Mouse (Mus musculus) myocyte (in vitro differentiated cells): Measurements from ENCODE around the gene Rnf126. TPM values are rescaled to one million over a fixed set of nuclear protein-coding genes. Genes with fewer than 3 reads are reported as not detected.
A peak's percentile ranks its signal among the peaks of the same experiment; 100 is the strongest.

ENCODE experiments used
- H3K27me3 ChIP-seq: one replicate; pipeline ENCODE4 v1.6.1; 2011; ENCODE audit not compliant: control insufficient read depth, insufficient read depth, insufficient read length
- H3K36me3 ChIP-seq: one replicate; pipeline ENCODE4 v1.6.1; 2011; ENCODE audit not compliant: control insufficient read depth, insufficient read depth
- H3K4me2 ChIP-seq: one replicate; pipeline ENCODE4 v1.6.1; 2011; ENCODE audit warnings: low read depth, control low read depth
- H3K4me3 ChIP-seq: one replicate; pipeline ENCODE4 v1.5.1; 2011; ENCODE audit warnings: mild to moderate bottlenecking, control low read depth, moderate library complexity
- H3K79me2 ChIP-seq: one replicate; pipeline ENCODE4 v1.6.1; 2011; ENCODE audit not compliant: control insufficient read depth, insufficient read depth
- H3ac ChIP-seq: one replicate; pipeline ENCODE4 v1.6.1; 2011; ENCODE audit not compliant: control insufficient read depth, insufficient read length
- CEBPB ChIP-seq: IDR thresholded peaks from 2 replicates; pipeline ENCODE4 v1.6.1; 2011; ENCODE audit warnings: mild to moderate bottlenecking, moderate library complexity; ENCODE audit not compliant: poor library complexity, insufficient read depth, severe bottlenecking
- E2F4 ChIP-seq: IDR thresholded peaks from one replicate; pipeline ENCODE4 v1.6.1; 2011; ENCODE audit warnings: mild to moderate bottlenecking, control low read depth, moderate library complexity; ENCODE audit not compliant: insufficient read depth
- MAX ChIP-seq: IDR thresholded peaks from one replicate; pipeline ENCODE4 v1.6.1; 2011; ENCODE audit warnings: low read depth, mild to moderate bottlenecking, control low read depth
- MYOD1 ChIP-seq, 3 experiments: IDR thresholded peaks; one replicate each; pipeline ENCODE4 v1.6.1; 2011; ENCODE audit warnings: control low read depth in 2 of 3, low read depth in 2 of 3, mild to moderate bottlenecking in 2 of 3, moderate library complexity in 1 of 3; ENCODE audit not compliant: insufficient read length in 2 of 3, control insufficient read depth in 1 of 3
- MYOG ChIP-seq, 3 experiments: IDR thresholded peaks; one replicate each; pipeline ENCODE4 v1.6.1; 2011; ENCODE audit warnings: control low read depth in 2 of 3, low read depth in 2 of 3, mild to moderate bottlenecking in 2 of 3; ENCODE audit not compliant: insufficient read length in 2 of 3, control insufficient read depth in 1 of 3, insufficient read depth in 1 of 3
- POLR2A ChIP-seq: IDR thresholded peaks from one replicate; pipeline ENCODE4 v1.6.1; 2011; ENCODE audit warnings: low read depth, mild to moderate bottlenecking, control low read depth, moderate library complexity; ENCODE audit not compliant: insufficient read length
- POLR2AphosphoS2 ChIP-seq: IDR thresholded peaks from one replicate; pipeline ENCODE4 v1.6.1; 2011; ENCODE audit warnings: low read depth, control low read depth; ENCODE audit not compliant: insufficient read length
- REST ChIP-seq: IDR thresholded peaks from one replicate; pipeline ENCODE4 v1.6.1; 2011; ENCODE audit warnings: mild to moderate bottlenecking, control low read depth, moderate library complexity; ENCODE audit not compliant: insufficient read depth, insufficient read length
- SRF ChIP-seq: IDR thresholded peaks from one replicate; pipeline ENCODE4 v1.6.1; 2011; ENCODE audit warnings: low read depth; ENCODE audit not compliant: control insufficient read depth, insufficient read length
- TCF12 ChIP-seq: IDR thresholded peaks from one replicate; pipeline ENCODE4 v1.6.1; 2011; ENCODE audit warnings: mild to moderate bottlenecking, control low read depth; ENCODE audit not compliant: poor library complexity, insufficient read depth, severe bottlenecking
- TCF3 ChIP-seq: IDR thresholded peaks from one replicate; pipeline ENCODE4 v1.6.1; 2011; ENCODE audit warnings: low read depth, control low read depth; ENCODE audit not compliant: insufficient read length
- USF1 ChIP-seq: IDR thresholded peaks from one replicate; pipeline ENCODE4 v1.6.1; 2011; ENCODE audit warnings: low read depth, mild to moderate bottlenecking, control low read depth, moderate library complexity
- polyA plus RNA-seq: library from polyadenylated mRNA; unstranded; fragments of >200 nt; fragmentation: generic; extraction: Trizol; gene quantifications from one replicate; pipeline ENCODE4 v1.2.1, GENCODE M21; 2012; ENCODE audit warnings: missing spikeins

Rnf126 gene
- polyA plus RNA-seq, 1 experiment = 91.3 TPM

DNA sequence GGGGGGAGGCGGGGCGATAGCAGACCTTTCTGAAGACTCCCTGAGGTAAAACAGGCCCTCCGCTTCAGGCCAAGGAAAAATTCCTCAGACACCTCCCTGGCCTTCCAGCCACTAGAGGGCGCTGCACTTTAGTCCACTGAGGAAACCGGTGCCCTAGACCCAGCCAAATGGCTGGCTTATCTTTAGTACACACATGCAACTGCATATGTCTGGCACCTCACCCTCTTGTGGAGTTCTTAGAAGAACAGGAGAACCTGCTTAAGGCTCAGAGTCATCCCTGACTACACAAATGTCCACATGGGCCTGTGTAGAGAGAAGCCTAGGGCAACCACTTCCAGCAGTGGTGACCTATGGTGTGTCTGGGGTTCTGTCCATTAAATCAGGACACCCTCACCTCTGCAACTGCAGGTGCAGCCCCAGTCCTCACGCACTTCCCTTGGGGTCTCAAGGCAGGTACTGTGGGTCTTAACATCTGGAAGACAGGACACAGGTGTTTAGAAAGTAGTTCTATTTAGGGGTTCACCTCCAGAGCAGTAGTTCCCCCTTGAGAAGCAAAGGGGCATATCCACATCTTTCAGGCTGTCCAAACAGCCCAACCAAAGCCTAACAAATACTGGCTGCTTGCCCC lies 54.1 kb downstream of the Rnf126 start:
- H3ac ChIP-seq = no peak overlapping the region

DNA sequence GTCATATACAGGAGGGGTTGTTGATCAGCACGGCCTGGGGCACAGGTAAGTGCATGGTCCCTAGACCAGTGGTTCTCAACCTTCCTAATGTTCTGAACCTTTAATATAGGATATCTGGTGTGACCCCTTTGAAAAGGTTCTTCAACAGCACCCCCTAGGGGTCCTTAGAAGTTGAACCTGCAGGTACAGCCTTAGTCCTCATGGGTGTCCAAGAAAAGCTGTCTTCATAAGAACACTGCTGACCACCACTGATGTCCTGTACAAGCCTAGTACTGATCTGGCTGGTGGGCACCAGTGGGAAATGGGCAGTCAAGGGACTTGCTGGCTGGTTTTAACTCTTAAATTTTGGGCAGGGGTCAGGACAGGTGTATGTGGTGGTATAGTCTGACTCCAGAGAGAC lies 54.7 kb downstream of the Rnf126 start:
- Histone ChIP-seq H3K4me2 (no peak overlapping the region), H3ac (no peak overlapping the region), H3K79me2 (peaks cover 20% of the 10 kb centered on the region), H3K27me3 (peaks cover 15% of the 10 kb centered on the region), H3K36me3 (peaks cover 18% of the 10 kb centered on the region), H3K4me3 (no peak overlapping the region)
- TF ChIP-seq SRF (no peak), MYOG (IDR thresholded peaks at IDR 0.05; ENCODE audit: control insufficient read depth in 1 of 3, insufficient read depth in 1 of 3, insufficient read length in 2 of 3, low read depth in 2 of 3) (no peak), MAX (no peak), TCF3 (no peak), POLR2A (no peak), USF1 (no peak), POLR2AphosphoS2 (no peak), CEBPB (no peak), REST (no peak)

More for the DNA sequence above, 54.1 kb downstream of the Rnf126 start:
- Histone ChIP-seq H3K27me3 (peaks cover 20% of the 10 kb centered on the region), H3K4me3 (no peak overlapping the region), H3K79me2 (peaks cover 14% of the 10 kb centered on the region), H3K4me2 (no peak overlapping the region), H3K36me3 (peaks cover 18% of the 10 kb centered on the region)
- TF ChIP-seq MAX (no peak), POLR2AphosphoS2 (peak; percentile 60), POLR2A (no peak)

- Histone ChIP-seq H3K27me3 (no peaks in the 10 kb centered on the region), H3K4me3 (no peak overlapping the region), H3K4me2 (peak overlapping the region; percentile 6), H3K79me2 (peaks cover 47% of the 10 kb centered on the region), H3ac (no peak overlapping the region), H3K36me3 (peaks cover 18% of the 10 kb centered on the region)
- no peak for TF ChIP-seq REST
- no peak for TF ChIP-seq POLR2AphosphoS2
- no peak for TF ChIP-seq POLR2A
- no peak for TF ChIP-seq E2F4
- TF ChIP-seq MYOD1 (IDR thresholded peaks at IDR 0.05; ENCODE audit: control insufficient read depth in 1 of 3, insufficient read length in 2 of 3, low read depth in 2 of 3) = peak in 1 of 3 experiments; percentile 31
- TF ChIP-seq MYOG (IDR thresholded peaks at IDR 0.05; ENCODE audit: control insufficient read depth in 1 of 3, insufficient read depth in 1 of 3, insufficient read length in 2 of 3, low read depth in 2 of 3) = peak in 2 of 3 experiments; percentile 66 to 77
- no peak for TF ChIP-seq CEBPB
- TF ChIP-seq MAX = no peak
Measured at GRCm38 (mm10) chr10:79709307-79709706, 57.4 kb downstream of the Rnf126 start.

- Histone ChIP-seq H3ac (no peak overlapping the region), H3K4me2 (peak overlapping the region; percentile 30), H3K27me3 (no peaks in the 10 kb centered on the region), H3K36me3 (peaks cover 18% of the 10 kb centered on the region), H3K4me3 (no peak overlapping the region), H3K79me2 (peaks cover 47% of the 10 kb centered on the region)
- TF ChIP-seq POLR2AphosphoS2 (peak; percentile 52), POLR2A (no peak), TCF12 (no peak), MYOG (IDR thresholded peaks at IDR 0.05; ENCODE audit: control insufficient read depth in 1 of 3, insufficient read depth in 1 of 3, insufficient read length in 2 of 3, low read depth in 2 of 3) (peak in 2 of 3 experiments; percentile 89 to 93), MYOD1 (IDR thresholded peaks at IDR 0.05; ENCODE audit: control insufficient read depth in 1 of 3, insufficient read length in 2 of 3, low read depth in 2 of 3) (peak in 2 of 3 experiments; percentile 63 to 84), E2F4 (no peak), MAX (no peak)
Measured at GRCm38 (mm10) chr10:79708668-79709067, 58.1 kb downstream of the Rnf126 start.

Other genes with a start within 250 kb of the Rnf126 start
- gene Plpp2, start 233.2 kb downstream of the Rnf126 start, polyA plus RNA-seq = 68.7 TPM
- 26.6 TPM for gene Mier2, start 211.8 kb downstream of the Rnf126 start, polyA plus RNA-seq
- not detected for gene Theg, start 179.6 kb downstream of the Rnf126 start, polyA plus RNA-seq
- gene C2cd4c, start 152.9 kb downstream of the Rnf126 start, polyA plus RNA-seq = 0.01 TPM
- gene Shc2, start 129.0 kb downstream of the Rnf126 start, polyA plus RNA-seq = 2.3 TPM
- gene Odf3l2, start 121.2 kb downstream of the Rnf126 start, polyA plus RNA-seq = not detected
- gene Madcam1, start 102.4 kb downstream of the Rnf126 start, polyA plus RNA-seq = not detected
- 80.2 TPM for gene Tpgs1, start 97.6 kb downstream of the Rnf126 start, polyA plus RNA-seq
- gene Cdc34, start 84.8 kb downstream of the Rnf126 start, polyA plus RNA-seq = 299 TPM
- gene Gzmm, start 77.9 kb downstream of the Rnf126 start, polyA plus RNA-seq = 0.71 TPM
- gene Bsg, start 62.5 kb downstream of the Rnf126 start, polyA plus RNA-seq = 1,268 TPM
- gene Hcn2, start 50.3 kb downstream of the Rnf126 start, polyA plus RNA-seq = 0.35 TPM
- gene Polrmt, start 20.4 kb downstream of the Rnf126 start, polyA plus RNA-seq = 82.3 TPM
- gene Fgf22, start 11.9 kb downstream of the Rnf126 start, polyA plus RNA-seq = 0.26 TPM
- gene Fstl3, start 10.3 kb upstream of the Rnf126 start, polyA plus RNA-seq = 28.9 TPM
- gene Prss57, start 24.0 kb upstream of the Rnf126 start, polyA plus RNA-seq = 0.07 TPM
- gene Palm, start 26.6 kb upstream of the Rnf126 start, polyA plus RNA-seq = 70.0 TPM
- gene Misp, start 54.0 kb upstream of the Rnf126 start, polyA plus RNA-seq = 0.06 TPM
- gene Ptbp1, start 87.5 kb upstream of the Rnf126 start, polyA plus RNA-seq = 158 TPM
- gene Prtn3, start 107.5 kb upstream of the Rnf126 start, polyA plus RNA-seq = 0.22 TPM
- 5.4 TPM for gene Plppr3, start 107.7 kb upstream of the Rnf126 start, polyA plus RNA-seq
- not detected for gene Elane, start 119.3 kb upstream of the Rnf126 start, polyA plus RNA-seq
- gene Cfd, start 123.9 kb upstream of the Rnf126 start, polyA plus RNA-seq = not detected
- 31.4 TPM for gene Med16, start 142.0 kb upstream of the Rnf126 start, polyA plus RNA-seq
- gene Gm26602, start 143.9 kb upstream of the Rnf126 start, polyA plus RNA-seq = not detected
- 0.59 TPM for gene Kiss1r, start 150.0 kb upstream of the Rnf126 start, polyA plus RNA-seq
- gene R3hdm4, start 154.3 kb upstream of the Rnf126 start, polyA plus RNA-seq = 69.0 TPM
- 1.2 TPM for gene Arid3a, start 160.1 kb upstream of the Rnf126 start, polyA plus RNA-seq
- 35.1 TPM for gene Wdr18, start 193.2 kb upstream of the Rnf126 start, polyA plus RNA-seq
- 0.73 TPM for gene Grin3b, start 203.8 kb upstream of the Rnf126 start, polyA plus RNA-seq
- gene Tmem259, start 217.4 kb upstream of the Rnf126 start, polyA plus RNA-seq = 152 TPM
- gene Cnn2, start 221.6 kb upstream of the Rnf126 start, polyA plus RNA-seq = 109 TPM
- gene Abca7, start 229.5 kb upstream of the Rnf126 start, polyA plus RNA-seq = 15.6 TPM
- 0.53 TPM for gene Arhgap45, start 249.7 kb upstream of the Rnf126 start, polyA plus RNA-seq